Mouse (Mus musculus) MEL (cell line): ENCODE results near the gene Ube2q1.

Experiments used
- GATA1 ChIP-seq: IDR thresholded peaks from 2 replicates; pipeline ENCODE4 v1.6.1; 2011; ENCODE audit warnings: low read depth, low read length, improper control_type of control experiment
- KAT2A ChIP-seq: conservative IDR thresholded peaks from 2 replicates; pipeline ENCODE4 v1.6.1; 2012; ENCODE audit warnings: low read depth, low read length, improper control_type of control experiment, inconsistent platforms
- NELFE ChIP-seq: IDR thresholded peaks from 2 replicates; pipeline ENCODE4 v1.6.1; 2011; ENCODE audit warnings: low read depth, low read length, improper control_type of control experiment
- TAL1 ChIP-seq: IDR thresholded peaks from 2 replicates; pipeline ENCODE4 v1.6.1; 2012; ENCODE audit warnings: mild to moderate bottlenecking, inconsistent platforms, low read length, moderate library complexity, mixed read lengths
- TBP ChIP-seq: IDR thresholded peaks from 2 replicates; pipeline ENCODE4 v1.8.0; 2011; ENCODE audit warnings: low read depth, low read length, improper control_type of control experiment
- UBTF ChIP-seq: IDR thresholded peaks from 2 replicates; pipeline ENCODE4 v1.6.1; 2012; ENCODE audit warnings: low read depth, mild to moderate bottlenecking, inconsistent platforms, low read length, improper control_type of control experiment, moderate library complexity, borderline replicate concordance; ENCODE audit not compliant: insufficient read depth
- USF1 ChIP-seq: IDR thresholded peaks from 2 replicates; pipeline ENCODE4 v1.6.1; 2014; ENCODE audit warnings: low read depth, mild to moderate bottlenecking, inconsistent platforms, low read length, improper control_type of control experiment, moderate library complexity
- ZC3H11A ChIP-seq: IDR thresholded peaks from 2 replicates; pipeline ENCODE4 v1.6.1; 2012; ENCODE audit warnings: low read depth, mild to moderate bottlenecking, inconsistent platforms, low read length, improper control_type of control experiment

DNA sequence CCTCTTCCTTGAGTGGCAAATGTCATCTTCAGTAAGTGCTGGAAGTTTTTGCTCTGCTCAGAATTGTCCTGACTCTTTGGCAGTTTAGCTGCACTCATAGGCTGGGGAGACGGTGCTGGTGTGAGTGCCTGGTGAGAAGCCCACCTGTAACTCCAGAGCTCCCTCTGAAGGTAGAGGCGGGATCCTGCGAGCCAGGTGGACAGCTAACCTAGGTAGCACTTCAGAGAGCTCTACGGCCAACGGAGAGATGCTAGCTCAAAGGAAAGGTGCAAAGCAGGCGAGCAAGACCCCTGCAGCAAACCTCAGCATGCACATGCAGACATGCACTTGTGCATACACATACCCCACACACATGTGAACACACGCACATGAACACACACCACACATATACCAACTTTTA lies 40.6 kb downstream of the Ube2q1 start:
- no peak for TF ChIP-seq NELFE
- TF ChIP-seq KAT2A, result no peak
- TF ChIP-seq USF1, result no peak
- TF ChIP-seq UBTF, result no peak
- no peak for TF ChIP-seq ZC3H11A
- TF ChIP-seq TBP, result no peak
- TF ChIP-seq GATA1, result no peak
- no peak for TF ChIP-seq TAL1
